Mouse (Mus musculus) heart, embryonic 12.5 days (tissue): Measurements from ENCODE around the gene Astn1. TPM values are rescaled to one million over a fixed set of nuclear protein-coding genes. Genes with fewer than 3 reads are reported as not detected.

ENCODE experiments used
- ATAC-seq: fragments of 200-750 bp; cut with Nextera tagmentation; 2 replicates; pipeline ENCODE4 v1.8.0; 2017; ENCODE audit warnings: moderate TSS enrichment, moderate library complexity; ENCODE audit not compliant: insufficient number of reproducible peaks, low FRiP score
- H3K27ac ChIP-seq: fragments of 300-500 bp; sonication (generic); 2 replicates; pipeline ENCODE4 v1.5.1; 2016; ENCODE audit warnings: mild to moderate bottlenecking, moderate library complexity; ENCODE audit not compliant: poor library complexity, severe bottlenecking
- H3K27me3 ChIP-seq: fragments of 300-500 bp; sonication (generic); replicated peaks from 2 replicates; pipeline ENCODE4 v1.6.1; 2016; ENCODE audit warnings: mild to moderate bottlenecking, moderate library complexity
- H3K36me3 ChIP-seq: fragments of 300-500 bp; sonication (generic); 2 replicates; pipeline ENCODE4 v1.6.1; 2016; ENCODE audit warnings: mild to moderate bottlenecking, moderate library complexity
- H3K4me1 ChIP-seq: fragments of 300-500 bp; sonication (generic); replicated peaks from 2 replicates; pipeline ENCODE4 v1.6.1; 2016; ENCODE audit warnings: mild to moderate bottlenecking
- H3K4me2 ChIP-seq: fragments of 300-500 bp; sonication (generic); 2 replicates; pipeline ENCODE4 v1.6.1; 2016; ENCODE audit warnings: mild to moderate bottlenecking, moderate library complexity
- H3K4me3 ChIP-seq: fragments of 300-500 bp; sonication (generic); 2 replicates; pipeline ENCODE4 v1.5.1; 2016; ENCODE audit warnings: mild to moderate bottlenecking
- H3K9ac ChIP-seq: fragments of 300-500 bp; sonication (generic); 2 replicates; pipeline ENCODE4 v1.6.1; 2016; ENCODE audit warnings: mild to moderate bottlenecking, moderate library complexity
- H3K9me3 ChIP-seq: fragments of 300-500 bp; sonication (generic); replicated peaks from 2 replicates; pipeline ENCODE4 v1.6.1; 2016; ENCODE audit warnings: mild to moderate bottlenecking, moderate library complexity
- WGBS: fragments of 180-500 bp; shearing (Covaris S2); methylation state at CpG from one replicate; pipeline ENCODE4 v1.1.7; 2016; 5-methylcytosine and 5-hydroxymethylcytosine counted together
- polyA plus RNA-seq: library from polyadenylated mRNA; unstranded; fragments of >200 nt; fragmentation: Nextera tagmentation; extraction: Ambion mirVana; gene quantifications from 2 replicates; pipeline ENCODE4 v1.2.1, GENCODE M21; 2016

Astn1 gene
- polyA plus RNA-seq, 1 experiment from 2014 or later: 1.7 TPM

DNA sequence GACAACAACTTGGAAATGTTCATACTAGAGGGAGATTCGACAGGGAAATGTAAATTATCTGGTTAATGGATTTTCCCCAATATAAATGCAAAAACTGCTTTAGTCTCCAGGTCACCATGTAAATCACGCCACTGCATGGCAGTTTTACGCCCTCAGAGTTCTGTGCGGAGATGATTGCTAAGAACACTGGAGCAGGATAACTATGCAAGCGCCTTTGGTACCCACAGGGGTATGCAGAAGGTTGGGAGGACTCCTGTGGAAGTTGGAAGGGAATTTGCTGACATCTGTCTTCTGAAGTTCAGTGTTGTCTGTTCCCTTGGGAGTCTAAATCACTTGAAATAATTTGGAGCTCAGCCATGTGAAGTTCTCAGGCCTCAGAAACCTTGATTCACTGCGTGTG is 20.2 kb downstream of the Astn1 start:
- WGBS: 79% methylated on average over 6 of the region's 6 CpGs
- H3K27ac ChIP-seq: no peak overlapping the region
- H3K4me2 ChIP-seq: no peak overlapping the region
- no peak overlapping the region for H3K4me3 ChIP-seq
- no peaks in the 10 kb centered on the region for H3K36me3 ChIP-seq
- H3K9ac ChIP-seq: no peak overlapping the region
- H3K4me1 ChIP-seq: no peaks in the 10 kb centered on the region
- no peaks in the 10 kb centered on the region for H3K27me3 ChIP-seq
- H3K9me3 ChIP-seq: no peaks in the 10 kb centered on the region
- no peak for ATAC-seq

DNA sequence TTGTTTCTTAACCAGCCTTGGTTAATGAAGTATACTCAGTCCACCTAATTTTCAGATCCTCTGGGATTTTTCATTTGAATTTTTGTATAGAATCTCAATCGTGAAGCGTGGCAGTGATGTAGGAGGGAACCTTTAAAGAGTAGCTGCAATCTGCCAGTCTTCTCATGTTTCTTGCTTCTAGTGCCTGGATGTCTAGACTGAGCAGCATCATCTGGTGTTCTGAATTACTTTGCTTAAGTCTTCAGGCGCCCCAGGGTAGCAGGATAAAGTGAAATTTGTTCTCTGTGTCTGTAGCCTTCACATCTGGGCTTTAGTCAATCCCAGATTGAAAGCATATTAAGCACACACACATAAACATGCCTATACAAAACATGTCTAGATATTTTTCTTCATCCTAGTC is 21.1 kb downstream of the Astn1 start:
- no peaks in the 10 kb centered on the region for H3K9me3 ChIP-seq
- H3K4me2 ChIP-seq: no peak overlapping the region
- no peak for ATAC-seq
- no peaks in the 10 kb centered on the region for H3K36me3 ChIP-seq
- H3K27ac ChIP-seq: no peak overlapping the region
- no peak overlapping the region for H3K9ac ChIP-seq
- H3K4me1 ChIP-seq: no peaks in the 10 kb centered on the region
- 69% methylated on average over 3 of the region's 3 CpGs for WGBS
- no peaks in the 10 kb centered on the region for H3K27me3 ChIP-seq
- no peak overlapping the region for H3K4me3 ChIP-seq

DNA sequence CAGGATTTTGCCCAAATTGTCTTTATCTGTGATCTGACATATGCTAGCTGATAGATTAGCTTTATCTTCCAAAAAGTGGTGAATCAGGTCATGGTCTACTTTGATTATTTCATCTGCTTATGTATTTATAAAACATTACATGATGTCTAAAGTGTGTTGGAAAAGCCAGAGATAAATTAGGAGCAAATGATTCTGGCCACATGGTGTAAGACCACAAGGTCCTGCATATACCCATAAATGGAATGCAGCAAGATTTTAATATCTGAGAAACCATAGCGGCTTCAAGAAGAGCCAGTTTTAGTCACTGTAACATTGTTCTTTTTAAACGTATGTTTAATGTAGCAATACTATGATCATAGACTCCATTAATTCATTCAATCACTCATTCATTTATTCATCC is 23.2 kb downstream of the Astn1 start:
- no peak overlapping the region for H3K9ac ChIP-seq
- no peaks in the 10 kb centered on the region for H3K27me3 ChIP-seq
- H3K4me2 ChIP-seq: no peak overlapping the region
- no peaks in the 10 kb centered on the region for H3K4me1 ChIP-seq
- no peaks in the 10 kb centered on the region for H3K9me3 ChIP-seq
- ATAC-seq: no peak
- no peaks in the 10 kb centered on the region for H3K36me3 ChIP-seq
- WGBS: 87% methylated on average over 2 of the region's 2 CpGs
- no peak overlapping the region for H3K4me3 ChIP-seq
- no peak overlapping the region for H3K27ac ChIP-seq

DNA sequence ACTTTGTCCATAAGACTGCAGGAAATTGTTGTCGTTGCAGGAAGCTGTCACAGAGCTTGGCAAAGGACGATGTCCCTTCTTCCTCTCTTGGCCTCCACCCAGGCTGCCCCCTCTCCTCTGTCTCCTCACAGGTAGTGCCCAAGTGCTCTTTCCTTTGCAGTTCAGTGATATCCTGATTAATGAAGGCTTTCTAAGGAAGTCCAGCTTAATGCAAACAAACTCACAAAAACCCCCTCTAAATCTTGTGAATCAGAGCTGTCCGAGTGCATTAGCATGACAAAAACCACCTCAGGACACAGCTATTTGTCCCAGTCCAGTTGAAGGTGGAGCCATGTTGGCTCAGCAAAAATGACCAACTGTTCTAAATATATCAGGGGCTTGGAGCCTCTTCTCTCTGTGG is 24.7 kb downstream of the Astn1 start:
- no peaks in the 10 kb centered on the region for H3K4me1 ChIP-seq
- no peaks in the 10 kb centered on the region for H3K27me3 ChIP-seq
- WGBS: 42% methylated on average over 3 of the region's 3 CpGs
- H3K4me2 ChIP-seq: no peak overlapping the region
- no peaks in the 10 kb centered on the region for H3K9me3 ChIP-seq
- no peak overlapping the region for H3K27ac ChIP-seq
- H3K9ac ChIP-seq: no peak overlapping the region
- no peaks in the 10 kb centered on the region for H3K36me3 ChIP-seq
- H3K4me3 ChIP-seq: no peak overlapping the region
- ATAC-seq: no peak

DNA sequence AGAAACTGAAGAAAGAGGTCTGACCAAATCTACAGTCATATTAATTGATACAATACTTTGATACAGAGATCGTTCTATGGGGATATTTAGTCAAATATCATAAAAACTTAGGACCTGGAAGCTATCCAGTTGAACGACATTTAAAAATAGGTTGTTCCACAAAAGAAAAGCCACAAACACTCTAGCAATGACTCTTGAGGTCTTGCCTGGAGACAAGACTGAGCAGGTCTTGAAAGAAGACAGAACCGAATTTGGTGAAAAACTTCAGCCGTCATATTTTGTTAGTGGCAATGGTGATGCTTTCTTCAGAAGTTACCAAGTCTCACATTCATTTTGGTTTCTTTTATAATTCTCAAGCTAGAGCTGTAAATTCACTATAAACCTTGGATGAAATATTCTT is 26.9 kb downstream of the Astn1 start:
- ATAC-seq: no peak
- 82% methylated on average over 4 of the region's 4 CpGs for WGBS
- Histone ChIP-seq H3K4me1 (no peaks in the 10 kb centered on the region), H3K27me3 (no peaks in the 10 kb centered on the region), H3K9ac (no peak overlapping the region), H3K4me3 (no peak overlapping the region), H3K9me3 (no peaks in the 10 kb centered on the region), H3K36me3 (no peaks in the 10 kb centered on the region), H3K27ac (no peak overlapping the region), H3K4me2 (no peak overlapping the region)

DNA sequence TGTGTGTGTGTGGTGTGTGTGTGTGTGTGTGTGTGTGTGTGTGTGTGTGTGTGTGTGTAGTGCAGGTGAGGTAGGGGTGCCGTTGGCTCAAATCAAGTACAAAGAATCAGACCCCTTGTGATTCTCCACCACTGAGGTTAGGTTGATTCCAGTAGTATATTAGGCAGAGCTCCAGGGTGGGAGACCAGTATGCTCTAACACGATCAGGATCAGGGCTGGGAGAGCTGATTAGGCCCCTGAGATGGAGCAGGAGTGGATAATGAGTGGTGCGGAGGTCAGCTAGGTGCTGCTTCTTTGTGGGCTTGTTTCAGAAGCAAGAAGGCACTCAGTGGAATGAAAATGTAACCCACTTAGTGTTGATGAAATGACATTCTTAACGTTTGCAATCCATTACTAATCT is 28.6 kb downstream of the Astn1 start:
- Histone ChIP-seq H3K9me3 (no peaks in the 10 kb centered on the region), H3K9ac (no peak overlapping the region), H3K4me3 (no peak overlapping the region), H3K4me1 (no peaks in the 10 kb centered on the region), H3K27me3 (no peaks in the 10 kb centered on the region), H3K4me2 (no peak overlapping the region), H3K36me3 (no peaks in the 10 kb centered on the region), H3K27ac (no peak overlapping the region)
- 75% methylated on average over 4 of the region's 4 CpGs for WGBS
- ATAC-seq: no peak

DNA sequence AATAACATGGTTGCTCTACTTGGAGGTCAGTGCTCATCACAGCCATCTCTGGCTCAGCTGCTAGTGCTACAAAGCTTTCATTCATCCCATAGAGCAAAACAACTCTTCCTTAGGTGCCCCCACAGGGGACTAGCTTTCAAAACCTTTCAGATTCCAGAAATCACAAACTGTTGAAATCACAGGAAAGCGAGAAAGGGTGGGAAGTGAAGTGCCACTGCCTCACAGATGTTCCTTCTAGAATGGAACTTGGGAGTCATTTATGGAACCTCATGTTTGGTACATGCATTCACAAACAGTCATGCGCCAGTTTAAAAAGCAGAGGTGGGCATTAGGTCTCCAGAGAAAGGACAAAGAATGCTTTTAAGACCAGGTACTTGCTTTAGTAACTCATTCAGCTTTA is 35.0 kb downstream of the Astn1 start:
- no peaks in the 10 kb centered on the region for H3K36me3 ChIP-seq
- no peak overlapping the region for H3K4me3 ChIP-seq
- no peak overlapping the region for H3K27ac ChIP-seq
- H3K9me3 ChIP-seq: no peaks in the 10 kb centered on the region
- H3K4me2 ChIP-seq: no peak overlapping the region
- 71% methylated on average over 2 of the region's 2 CpGs for WGBS
- H3K4me1 ChIP-seq: no peaks in the 10 kb centered on the region
- no peak overlapping the region for H3K9ac ChIP-seq
- ATAC-seq: no peak
- H3K27me3 ChIP-seq: no peaks in the 10 kb centered on the region

DNA sequence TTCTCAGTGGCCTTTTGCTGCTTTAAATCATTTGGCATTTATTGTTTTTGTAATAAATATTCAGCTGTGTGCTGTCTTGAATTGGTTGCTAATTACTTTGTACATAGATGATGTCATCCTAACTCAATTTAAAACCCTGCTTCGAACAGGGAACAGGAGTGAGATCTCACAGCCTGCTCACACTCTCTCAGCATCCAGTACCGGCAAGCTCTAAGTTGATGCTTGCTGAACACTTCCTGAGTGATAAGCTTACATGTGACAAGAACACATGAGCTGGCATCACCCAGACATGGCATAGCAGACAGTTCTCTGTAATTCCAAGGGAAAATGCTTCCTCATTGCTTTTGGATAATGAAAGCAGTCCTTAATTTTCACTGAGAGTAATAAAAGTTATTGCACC is 38.8 kb downstream of the Astn1 start:
- no peaks in the 10 kb centered on the region for H3K36me3 ChIP-seq
- no peak overlapping the region for H3K4me3 ChIP-seq
- no peaks in the 10 kb centered on the region for H3K4me1 ChIP-seq
- H3K27ac ChIP-seq: no peak overlapping the region
- H3K9me3 ChIP-seq: no peaks in the 10 kb centered on the region
- 54% methylated on average over 2 of the region's 2 CpGs for WGBS
- H3K4me2 ChIP-seq: no peak overlapping the region
- H3K27me3 ChIP-seq: no peaks in the 10 kb centered on the region
- H3K9ac ChIP-seq: no peak overlapping the region
- ATAC-seq: no peak

DNA sequence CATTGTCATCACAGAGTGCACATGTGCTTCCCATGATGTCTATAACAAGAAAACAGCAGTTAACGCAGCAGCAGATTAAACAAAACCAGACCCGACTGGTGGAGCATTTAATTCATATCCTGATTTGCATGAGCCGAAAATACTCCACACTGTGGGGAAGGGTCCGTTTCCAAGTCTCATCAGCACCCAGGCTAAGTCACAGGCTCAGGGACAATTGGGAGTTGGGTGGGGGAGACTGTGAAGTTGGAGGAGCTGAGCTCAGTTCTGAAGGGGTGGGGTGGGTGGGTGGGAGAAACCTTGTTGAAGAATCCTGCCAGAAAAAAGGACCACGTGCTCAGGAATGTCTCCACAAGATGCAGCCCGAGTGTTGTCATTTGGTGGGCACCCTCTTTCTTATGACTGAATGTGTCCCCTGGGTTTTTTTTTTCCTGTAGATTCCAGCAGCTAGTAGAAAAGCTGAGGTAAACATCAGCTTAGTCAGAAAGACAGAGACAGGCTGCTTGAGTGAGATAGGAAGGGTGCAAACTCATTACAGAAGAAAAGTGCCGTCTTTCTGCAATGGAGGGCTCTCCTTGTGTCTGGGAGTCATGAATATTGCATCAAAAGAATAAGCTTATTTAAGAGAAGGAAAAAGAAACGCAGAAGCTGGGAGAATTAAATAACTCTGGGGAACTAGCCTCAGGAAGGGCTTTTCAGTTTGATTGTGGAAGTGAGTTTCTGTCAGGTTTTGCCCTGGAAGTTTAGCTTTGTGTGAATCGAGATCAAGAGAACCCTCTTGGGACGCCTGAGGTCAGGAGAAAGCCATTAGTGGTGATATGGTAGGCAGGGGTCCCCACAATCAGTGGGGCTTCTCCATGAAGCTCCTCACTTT is 44.1 kb downstream of the Astn1 start:
- 66% methylated on average over 10 of the region's 10 CpGs for WGBS

DNA sequence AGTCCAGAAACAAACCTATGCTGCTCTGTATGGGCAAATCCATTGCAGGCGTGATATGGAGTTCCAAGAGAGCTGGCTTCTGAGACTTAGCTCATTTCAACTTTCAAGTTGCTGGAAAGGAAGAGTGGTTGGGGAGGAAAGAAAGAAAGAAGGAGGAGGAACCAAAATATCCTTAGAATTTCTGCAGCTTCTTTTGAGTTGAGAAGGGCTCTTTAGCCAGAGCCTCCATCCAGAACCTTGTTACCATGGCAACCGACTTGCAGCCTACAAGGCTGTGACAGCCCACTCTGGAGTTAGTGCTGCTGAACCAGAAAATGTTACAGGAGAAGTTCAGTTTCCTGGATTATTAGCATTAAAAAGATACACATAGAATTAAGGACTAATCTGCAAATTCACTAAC is 46.1 kb downstream of the Astn1 start:
- 69% methylated on average over 2 of the region's 2 CpGs for WGBS
- no peak overlapping the region for H3K27ac ChIP-seq
- ATAC-seq: no peak

More for the DNA sequence above, 44.1 kb downstream of the Astn1 start:
- no peak overlapping the region for H3K4me2 ChIP-seq
- H3K27ac ChIP-seq: no peak overlapping the region
- no peaks in the 10 kb centered on the region for H3K4me1 ChIP-seq
- no peaks in the 10 kb centered on the region for H3K36me3 ChIP-seq
- no peak overlapping the region for H3K9ac ChIP-seq
- no peak overlapping the region for H3K4me3 ChIP-seq
- H3K9me3 ChIP-seq: no peaks in the 10 kb centered on the region
- ATAC-seq: no peak
- no peaks in the 10 kb centered on the region for H3K27me3 ChIP-seq

DNA sequence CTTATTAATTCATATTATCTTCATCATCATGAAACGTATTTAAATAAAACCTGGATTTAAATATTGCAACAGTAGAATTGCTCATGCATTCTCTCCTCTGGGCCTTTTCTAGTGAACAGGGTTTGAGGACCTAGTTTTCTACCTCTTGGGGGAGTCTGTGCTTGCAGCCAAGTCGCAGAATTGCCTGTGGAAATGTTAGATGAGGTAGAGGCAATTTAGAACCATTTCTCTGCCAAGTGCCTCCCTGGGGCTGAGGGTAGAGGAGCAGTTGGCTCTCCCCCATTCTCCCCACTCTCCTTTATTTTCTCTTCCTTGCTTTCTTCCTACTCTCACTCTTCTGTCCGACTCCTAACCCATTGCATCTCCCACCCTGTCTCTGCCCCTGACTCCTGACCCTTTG is 49.1 kb downstream of the Astn1 start:
- 64% methylated on average over 3 of the region's 3 CpGs for WGBS

More for the DNA sequence above, 46.1 kb downstream of the Astn1 start:
- Histone ChIP-seq H3K27me3 (no peaks in the 10 kb centered on the region), H3K9ac (no peak overlapping the region), H3K36me3 (no peaks in the 10 kb centered on the region), H3K4me3 (no peak overlapping the region), H3K4me1 (no peaks in the 10 kb centered on the region), H3K9me3 (no peaks in the 10 kb centered on the region), H3K4me2 (no peak overlapping the region)

DNA sequence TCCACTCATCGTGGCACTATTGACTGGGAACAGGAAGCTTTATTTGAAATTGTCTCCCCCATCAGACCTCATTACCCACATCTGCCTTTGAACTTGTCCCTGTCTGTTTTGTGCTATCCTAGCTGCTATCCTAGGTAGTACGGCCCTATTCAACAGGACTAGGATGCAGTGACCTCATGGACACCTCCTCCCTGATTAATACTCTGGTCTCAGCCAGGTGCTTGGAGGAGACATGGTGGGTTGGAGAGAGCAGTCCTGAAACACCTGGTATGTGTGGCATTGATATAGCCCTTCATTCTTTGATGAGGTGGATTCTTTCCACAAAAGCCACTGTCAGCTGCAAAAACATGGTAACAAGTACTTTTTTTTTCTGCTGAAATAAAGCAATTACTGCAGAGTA is 52.1 kb downstream of the Astn1 start:
- H3K27ac ChIP-seq: no peak overlapping the region
- H3K9me3 ChIP-seq: no peaks in the 10 kb centered on the region
- H3K4me2 ChIP-seq: no peak overlapping the region
- no peak overlapping the region for H3K4me3 ChIP-seq
- H3K27me3 ChIP-seq: no peaks in the 10 kb centered on the region
- no peaks in the 10 kb centered on the region for H3K36me3 ChIP-seq
- H3K9ac ChIP-seq: no peak overlapping the region
- WGBS: 87% methylated on average over 2 of the region's 2 CpGs
- no peaks in the 10 kb centered on the region for H3K4me1 ChIP-seq
- ATAC-seq: no peak

More for the DNA sequence above, 49.1 kb downstream of the Astn1 start:
- Histone ChIP-seq H3K4me2 (no peak overlapping the region), H3K9ac (no peak overlapping the region), H3K27ac (no peak overlapping the region), H3K4me3 (no peak overlapping the region), H3K4me1 (no peaks in the 10 kb centered on the region), H3K27me3 (no peaks in the 10 kb centered on the region), H3K36me3 (no peaks in the 10 kb centered on the region), H3K9me3 (no peaks in the 10 kb centered on the region)
- no peak for ATAC-seq
